Mouse (Mus musculus) T-helper 1 cell (primary cell): ENCODE results near the gene Tdg.

Source experiments
- in situ Hi-C: fragments of 300-600 bp; cut with MboI, MseI; formaldehyde crosslinking; loops from one replicate; pipeline ENCODE4 v1.15.1; 2025; ENCODE audit warnings: high pct_unique_total_duplicates

The Tdg gene

DNA sequence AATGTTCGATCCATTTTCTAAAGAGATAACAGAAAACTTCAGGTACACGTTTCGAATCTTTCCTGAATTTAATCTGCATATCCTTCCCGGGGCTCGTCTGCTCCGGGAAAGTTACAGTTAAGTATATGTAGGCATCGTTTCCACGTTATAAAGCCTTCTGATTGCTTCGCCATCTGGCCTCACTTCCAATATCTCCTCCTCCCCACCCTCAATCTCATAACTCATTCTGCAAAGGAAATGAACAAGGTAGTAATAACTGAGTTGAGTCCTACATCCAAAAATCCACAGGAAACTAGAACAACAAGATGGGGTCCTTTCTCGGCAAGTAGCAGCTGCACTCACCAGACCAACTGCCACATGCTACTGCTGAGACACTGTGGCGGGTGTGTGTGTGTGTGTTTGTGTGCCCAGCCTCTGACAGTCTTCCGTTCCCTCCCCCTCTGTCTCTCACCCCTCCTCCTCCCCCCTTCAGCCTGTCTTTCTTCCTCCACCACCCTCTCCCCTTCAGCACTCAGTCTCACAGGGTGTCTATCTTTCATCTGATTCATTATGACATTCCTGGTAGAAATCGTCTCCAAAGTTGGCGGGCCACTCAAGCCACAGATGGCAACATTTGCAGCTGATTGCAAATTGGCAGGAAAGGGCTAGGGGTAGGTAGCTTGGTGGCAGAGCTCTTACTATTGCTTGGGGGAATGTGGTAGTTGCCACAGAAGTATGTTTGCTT, 32.8 kb downstream of the Tdg start:
- in situ Hi-C loops, result no loop called here

DNA sequence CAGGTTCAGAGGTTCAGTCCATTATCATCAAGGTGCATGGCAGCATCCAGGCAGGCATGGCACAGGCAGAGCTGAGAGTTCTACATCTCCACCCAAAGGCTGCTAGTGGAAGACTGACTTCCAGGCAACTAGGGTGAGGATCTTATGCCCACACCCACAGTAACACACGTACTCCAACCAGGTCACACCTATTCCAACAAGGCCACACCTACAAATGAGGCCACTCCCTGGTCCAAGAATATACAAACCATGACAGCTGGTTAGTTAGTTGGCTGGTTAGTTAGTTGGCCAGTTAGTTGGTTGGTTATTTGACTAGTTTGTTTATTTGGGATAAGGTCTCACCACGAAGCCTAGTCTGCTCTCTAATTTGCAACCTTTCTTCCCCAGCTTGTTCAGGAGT, 33.7 kb downstream of the Tdg start:
- in situ Hi-C loops, result no loop called here

DNA sequence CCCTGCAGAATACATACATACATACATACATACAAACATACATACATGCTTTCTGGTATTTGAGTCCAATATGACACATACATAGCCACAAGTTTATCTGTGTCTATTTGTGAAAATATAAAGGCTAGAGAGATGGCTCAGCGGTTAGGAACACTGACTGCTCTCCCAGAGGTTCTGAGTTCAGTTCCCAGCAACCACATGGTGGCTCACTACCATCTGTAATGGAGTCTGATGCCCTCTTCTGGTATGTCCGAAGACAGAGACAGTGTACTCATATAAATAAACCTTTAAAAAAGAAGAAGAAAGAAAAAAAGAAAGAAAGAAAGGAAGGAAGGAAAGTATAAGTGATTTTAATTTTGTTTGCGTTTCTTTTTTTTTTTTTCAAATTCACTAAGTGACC, 36.3 kb downstream of the Tdg start:
- in situ Hi-C loops, result no loop called here

DNA sequence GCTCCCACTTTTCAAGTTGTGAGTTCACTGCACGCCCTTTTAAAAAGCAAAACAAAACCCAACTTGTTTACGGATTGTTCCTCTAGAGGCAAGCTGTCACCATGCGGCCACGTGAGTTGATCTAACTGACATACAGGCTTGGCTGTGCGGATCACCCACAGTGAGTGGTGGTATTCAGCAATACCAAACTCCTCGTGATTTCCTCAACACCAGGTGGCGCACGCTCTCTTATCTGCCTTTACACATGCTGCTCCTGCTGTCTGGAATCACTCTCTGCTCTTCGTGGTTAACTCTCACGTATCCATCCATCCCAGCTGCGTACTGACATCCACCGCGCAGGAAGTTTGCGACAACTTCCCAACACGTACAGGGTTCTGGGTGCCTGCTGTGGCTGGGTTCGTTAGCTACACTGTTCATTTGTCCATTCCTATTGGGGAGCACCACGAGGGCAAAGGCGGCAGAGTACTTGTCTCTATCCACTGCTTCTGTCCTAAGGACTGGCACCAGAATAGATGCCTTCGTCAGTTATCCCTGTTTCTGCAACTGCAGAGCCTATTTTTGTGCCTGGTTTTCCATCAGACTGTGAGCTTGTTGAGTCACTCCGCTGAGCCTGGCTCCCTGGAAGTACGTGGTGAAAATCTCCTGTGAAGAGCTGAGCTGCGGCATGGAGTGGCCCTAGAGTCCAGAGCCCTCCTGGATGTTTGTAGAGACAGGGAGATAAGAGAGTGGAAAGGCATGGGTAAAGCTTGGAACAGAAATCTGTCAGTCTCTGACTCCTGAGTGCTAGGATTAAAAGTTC, 37.0 kb downstream of the Tdg start:
- in situ Hi-C loops, result no loop called here

DNA sequence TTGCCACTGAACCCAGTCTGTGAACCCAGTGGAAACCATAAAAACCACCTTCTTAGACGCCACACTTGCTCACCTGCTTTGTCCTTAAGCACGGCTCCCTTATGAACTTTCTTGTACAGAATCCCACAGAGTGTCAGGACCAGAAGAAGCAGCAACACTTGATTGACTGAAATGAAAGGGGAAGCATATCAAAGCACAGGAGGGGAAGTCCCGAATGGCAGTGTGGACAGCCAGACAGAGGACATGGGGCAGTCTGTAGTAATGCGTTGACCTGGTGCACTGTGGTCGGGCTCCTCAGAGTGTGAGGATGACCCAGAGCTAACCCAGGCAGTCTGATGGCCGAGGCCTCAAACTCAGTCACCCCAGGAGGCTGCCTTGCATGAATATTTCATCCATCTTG, 40.6 kb downstream of the Tdg start:
- in situ Hi-C loops, result no loop called here

DNA sequence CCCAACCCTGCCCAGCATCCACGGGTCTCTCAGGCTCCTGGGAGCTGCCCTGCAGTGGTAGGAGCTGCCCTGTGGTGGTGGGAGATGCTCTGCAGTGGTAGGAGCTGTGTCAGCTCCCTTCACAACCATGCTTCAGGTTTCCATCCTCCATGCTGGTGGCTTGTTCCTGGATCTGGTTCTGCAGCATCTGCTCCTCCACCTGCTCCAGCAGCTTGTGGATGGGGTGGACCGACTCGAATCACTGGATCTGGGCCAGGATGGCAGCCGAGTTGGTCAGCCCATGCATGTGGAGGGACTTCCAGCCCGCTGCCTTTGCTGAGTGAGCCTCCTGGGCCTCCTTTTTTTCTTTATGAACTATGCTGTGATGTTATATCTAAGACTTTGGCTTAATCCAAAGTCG, 47.3 kb downstream of the Tdg start:
- in situ Hi-C loops, result no loop called here

DNA sequence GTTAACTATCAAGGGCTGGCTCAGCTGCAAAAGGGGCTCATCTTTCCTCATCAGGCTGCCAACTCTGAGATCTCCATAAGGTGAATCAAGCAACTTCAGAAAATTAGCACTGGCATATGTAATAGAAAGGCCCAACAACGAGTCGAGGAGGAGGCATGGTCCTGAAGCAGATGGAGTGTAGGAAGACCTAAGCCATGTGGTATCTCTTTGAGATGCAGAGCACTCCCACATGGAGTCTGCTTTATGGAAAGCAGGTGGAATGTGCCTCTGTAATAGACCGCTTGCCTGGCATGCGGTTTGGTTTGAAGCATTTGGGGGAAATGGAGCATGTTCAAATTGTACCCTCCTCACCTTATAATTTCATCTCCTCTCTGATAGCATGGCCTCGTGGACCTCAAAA, 51.1 kb downstream of the Tdg start:
- in situ Hi-C loops, result no loop called here

DNA sequence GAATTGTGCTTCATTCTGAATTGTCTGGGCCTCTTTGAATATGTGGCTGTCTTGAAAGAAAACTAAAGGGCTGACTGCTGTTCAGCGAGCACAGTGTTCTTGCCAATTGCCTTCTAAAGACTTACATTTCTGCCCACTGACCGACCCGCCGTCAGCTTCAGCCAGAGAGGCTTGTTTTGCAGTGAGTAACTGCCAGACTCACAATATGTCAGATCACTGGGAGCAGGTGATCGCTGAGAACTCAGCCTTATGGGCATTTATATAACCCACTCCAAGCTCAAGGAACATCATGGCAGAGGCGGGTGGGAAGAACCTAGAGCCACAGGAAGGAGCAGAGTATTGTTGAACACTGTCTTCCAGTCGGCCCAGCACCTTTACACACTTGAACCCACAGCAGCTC, 52.0 kb downstream of the Tdg start:
- in situ Hi-C loops, result no loop called here

DNA sequence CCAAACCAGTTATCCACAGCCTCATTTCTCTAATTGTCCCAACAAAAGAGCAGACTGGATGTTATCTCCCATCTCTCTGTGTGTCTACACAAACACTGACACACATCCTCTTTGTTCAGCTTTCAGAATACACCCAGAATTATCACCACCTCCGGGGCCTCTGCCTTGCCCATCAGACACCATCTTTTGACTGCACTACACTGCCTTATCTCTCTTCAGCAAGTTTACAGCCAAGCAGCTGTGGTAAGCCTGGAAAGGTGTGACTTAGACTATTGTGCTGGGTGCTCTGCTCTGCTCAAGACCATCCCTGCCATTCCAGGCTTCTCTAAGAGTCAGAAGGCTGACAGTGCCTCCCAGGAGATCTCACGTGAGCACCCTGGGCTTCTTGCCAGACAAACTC, 55.8 kb downstream of the Tdg start:
- in situ Hi-C loops, result no loop called here

DNA sequence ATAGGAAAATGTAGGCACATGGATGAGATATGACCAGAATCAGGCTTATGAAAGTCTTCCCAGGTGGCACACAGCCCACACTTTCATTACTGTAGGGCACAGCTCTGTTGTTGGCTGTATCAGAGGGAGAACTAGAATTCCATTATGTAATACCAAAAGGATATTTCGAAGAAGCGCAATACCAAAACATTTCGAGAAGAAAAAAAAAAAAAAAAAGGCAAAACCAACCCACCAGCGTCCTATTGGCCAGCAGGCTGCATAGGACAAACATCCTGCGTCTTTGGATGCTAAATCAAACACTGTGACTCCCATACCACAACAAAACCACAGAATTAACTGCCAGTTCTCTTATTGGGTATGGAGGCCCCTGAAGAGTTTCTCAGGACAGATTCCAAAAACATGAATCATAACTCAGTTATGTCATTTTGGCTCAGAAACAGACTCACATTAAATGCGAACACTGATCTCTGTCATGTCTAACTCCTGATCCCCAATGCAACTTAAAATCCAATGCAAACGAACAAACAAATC, 60.1 kb downstream of the Tdg start:
- in situ Hi-C loops, result no loop called here

DNA sequence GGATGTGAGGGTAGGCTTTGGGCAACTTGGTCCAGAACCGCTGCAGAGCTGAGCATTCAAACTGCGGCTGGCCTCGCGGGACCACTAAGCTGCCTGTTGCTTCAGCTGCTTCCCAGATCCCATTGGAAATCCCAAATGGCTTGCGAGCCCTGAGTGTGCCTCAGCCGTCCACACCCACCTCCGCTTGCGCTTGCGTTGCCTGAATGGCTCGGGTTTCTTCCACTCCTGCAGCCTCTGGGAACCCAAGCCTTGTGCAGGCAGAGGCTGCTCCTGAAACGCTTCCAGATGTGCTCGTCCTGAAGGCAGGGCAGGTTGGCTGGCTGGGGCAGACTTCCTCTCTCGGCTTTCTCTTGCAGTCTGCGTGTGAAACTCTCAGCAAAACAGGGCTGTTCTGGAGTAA, 60.9 kb downstream of the Tdg start, which contains the start of gene Glt8d2:
Glt8d2 (minus strand) TSS at position 157 of the 400 bp plus-strand sequence.
- in situ Hi-C loops, result no loop called here

DNA sequence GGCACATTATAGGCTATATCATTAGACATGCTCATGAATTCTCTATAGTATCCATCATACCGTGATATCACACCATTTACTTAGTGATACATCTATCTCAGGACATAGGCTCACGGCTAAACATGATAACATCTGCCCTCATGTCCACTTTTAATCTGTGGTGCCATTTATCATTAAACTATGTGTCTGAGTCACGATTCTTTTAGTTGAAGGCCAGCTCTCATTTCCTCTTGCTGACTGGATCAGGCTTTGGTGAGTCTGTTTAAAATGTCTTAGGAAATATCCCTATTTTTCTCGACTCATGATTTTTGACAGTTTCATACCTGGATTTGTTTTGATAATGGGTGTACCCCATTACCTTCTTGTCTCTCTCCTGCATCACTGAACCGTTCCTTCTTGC, 66.3 kb downstream of the Tdg start, which contains the start of gene Hcfc2:
Hcfc2 (plus strand) TSS at position 205 of the 400 bp plus-strand sequence.
- in situ Hi-C loops, result loop anchor here (5.0 kb wide), 1 partner anchor 54 kb away; no protein-coding TSS in a partner anchor

DNA sequence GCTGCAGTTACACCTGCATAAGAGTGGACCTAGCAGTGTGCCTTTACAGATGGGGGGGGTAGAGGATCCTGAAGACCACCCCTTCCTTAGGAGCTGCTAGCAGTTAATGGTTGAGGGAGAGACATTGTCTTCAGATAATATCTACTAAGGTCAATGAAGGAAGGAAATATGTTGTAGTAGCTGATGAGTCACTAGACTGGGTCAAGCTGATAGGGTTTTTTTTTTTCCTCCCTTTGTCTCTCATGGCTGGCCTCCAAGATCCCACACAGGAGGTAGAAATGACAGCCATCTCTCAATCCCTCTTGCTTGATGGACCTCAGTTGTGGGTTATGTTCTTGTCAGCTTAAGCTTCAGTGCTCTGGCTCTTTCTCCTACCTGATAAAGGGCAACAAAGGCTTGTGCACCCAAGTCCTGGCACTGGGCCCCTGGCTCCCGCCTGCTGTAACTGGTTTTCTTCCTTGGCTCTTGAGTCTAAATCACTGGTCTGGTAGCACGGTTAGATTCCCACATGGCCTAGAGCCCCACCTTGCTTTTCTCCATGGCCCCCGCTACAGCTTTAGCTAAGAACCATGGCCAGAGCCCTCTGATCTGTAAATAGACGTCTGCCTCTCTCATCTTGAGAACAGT, 66.9 kb downstream of the Tdg start:
- in situ Hi-C loops, result loop anchor here (5.0 kb wide), 1 partner anchor 54 kb away; no protein-coding TSS in a partner anchor

DNA sequence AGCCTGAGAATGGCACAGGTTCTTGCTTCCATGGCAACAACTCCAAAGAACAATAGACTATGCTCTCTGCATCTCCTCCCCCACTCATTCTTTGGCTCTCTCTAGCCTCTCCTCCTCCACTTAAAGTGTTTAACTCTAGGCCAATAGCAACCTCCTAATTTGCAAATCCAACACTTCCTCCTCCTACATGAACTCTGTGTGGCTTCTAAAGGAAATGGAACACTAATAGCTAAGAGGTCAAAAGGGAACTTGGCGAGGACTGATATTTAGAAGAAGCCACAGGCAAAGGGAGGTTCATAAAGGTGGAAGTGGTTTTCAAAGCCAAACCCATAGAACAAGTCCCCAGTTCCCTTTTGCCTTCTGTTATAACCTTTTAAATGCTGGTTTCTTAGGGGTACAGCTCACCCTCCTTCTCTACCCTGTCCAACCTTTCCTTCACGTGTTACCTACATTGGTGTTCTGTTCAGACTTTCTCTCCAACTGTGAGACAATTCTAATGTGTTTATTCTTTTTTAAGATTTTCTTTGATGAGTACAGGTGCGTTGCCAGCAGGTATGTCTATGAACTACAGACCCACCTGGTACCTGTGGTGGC, 67.8 kb downstream of the Tdg start:
- in situ Hi-C loops, result loop anchor here (5.0 kb wide), 1 partner anchor 55 kb away; no protein-coding TSS in a partner anchor

DNA sequence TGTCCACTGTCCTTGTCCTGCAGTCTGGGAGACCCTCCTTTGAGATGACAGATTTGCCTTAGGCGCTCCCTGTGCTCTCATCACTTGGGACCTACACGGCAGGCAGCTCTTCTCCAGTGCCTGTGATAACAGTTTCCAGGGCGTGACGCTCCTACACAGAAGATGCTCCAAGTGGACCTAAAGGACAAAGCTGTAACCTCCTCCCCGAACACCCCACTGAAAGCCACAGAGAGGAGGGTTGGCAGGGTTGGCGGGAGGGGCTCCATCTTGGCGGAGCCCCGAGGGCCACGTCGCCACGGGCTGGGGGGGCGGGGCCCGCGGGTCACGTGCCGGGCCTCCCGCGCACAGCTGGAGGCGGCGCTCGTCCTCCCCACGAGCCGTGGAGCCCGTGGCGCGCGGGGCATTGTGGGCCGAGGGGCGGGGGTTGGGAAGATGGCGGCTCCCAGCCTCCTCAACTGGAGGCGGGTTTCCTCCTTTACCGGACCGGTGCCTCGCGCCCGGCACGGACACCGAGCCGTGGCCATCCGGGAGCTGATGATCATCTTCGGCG, 69.2 kb downstream of the Tdg start:
- in situ Hi-C loops, result loop anchor here (5.0 kb wide), 1 partner anchor 56 kb away; no protein-coding TSS in a partner anchor

DNA sequence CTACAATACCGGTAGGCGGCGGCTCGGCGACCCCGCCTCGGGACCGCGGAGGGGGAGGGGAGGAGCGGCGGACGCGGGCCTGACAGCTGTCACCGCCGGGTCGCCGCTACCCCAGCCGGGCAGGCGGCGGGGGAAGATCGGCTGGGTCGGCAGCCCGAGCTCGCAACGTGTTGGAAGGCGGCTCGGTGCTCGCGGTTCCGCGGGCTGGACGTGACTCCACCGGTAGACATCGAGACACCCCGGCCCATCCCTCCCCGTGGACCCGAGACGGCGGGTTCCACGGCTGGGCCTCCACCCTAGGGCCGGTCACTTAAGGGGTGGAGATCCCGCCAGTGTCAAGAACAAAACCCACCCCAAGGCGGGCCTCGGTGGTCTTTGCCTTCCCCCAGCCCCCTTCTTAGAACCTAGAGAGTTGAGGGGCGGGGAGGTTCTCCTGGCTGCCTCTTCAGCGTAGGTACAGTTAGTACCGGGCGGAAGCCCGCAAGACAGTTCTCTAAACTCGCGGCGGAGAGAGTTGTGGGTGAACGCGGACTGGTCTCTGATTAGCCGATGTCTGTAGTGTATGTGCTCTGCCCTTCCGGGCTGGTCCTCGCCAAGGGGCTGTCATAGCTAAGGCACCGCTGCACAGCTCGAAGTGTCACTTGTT, 69.8 kb downstream of the Tdg start:
- in situ Hi-C loops, result loop anchor here (5.0 kb wide), 1 partner anchor 57 kb away; no protein-coding TSS in a partner anchor
